Mouse (Mus musculus) adrenal gland, adult (tissue): ENCODE data around the gene Nuak1.

Experiments used
- DNase-seq, 2 experiments: peaks; one replicate each; pipeline ENCODE4 v3.0.0; 2022 to 2023; ENCODE audit warnings: low spot score in 1 of 2; ENCODE audit not compliant: inconsistent age in 2 of 2

Gene Nuak1

DNA sequence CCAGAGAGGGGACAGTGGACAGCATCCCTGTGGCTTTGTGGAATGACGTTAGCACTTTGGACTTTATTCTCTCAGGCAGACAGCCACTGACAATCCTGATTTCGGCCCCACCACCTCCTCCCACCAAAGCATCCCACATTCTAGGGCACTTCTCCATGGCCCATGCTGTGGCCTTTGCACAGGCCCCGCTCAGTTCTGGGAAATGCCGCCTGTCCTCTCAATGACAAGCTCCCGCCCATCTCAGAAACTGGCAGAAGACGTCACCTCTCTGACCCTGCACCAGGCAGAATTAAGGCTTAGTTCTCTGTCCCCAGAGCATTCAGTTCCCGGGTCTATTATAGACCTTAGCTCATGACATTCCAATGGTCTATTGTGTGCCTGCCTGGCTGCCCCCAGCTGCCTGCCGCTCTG, 7.0 kb upstream of the Nuak1 start:
- DNase-seq: no peak

- no peak for DNase-seq
These were observed 6.3 kb upstream of the Nuak1 start for GRCm38 (mm10) chr10:84446661-84447060.

DNA sequence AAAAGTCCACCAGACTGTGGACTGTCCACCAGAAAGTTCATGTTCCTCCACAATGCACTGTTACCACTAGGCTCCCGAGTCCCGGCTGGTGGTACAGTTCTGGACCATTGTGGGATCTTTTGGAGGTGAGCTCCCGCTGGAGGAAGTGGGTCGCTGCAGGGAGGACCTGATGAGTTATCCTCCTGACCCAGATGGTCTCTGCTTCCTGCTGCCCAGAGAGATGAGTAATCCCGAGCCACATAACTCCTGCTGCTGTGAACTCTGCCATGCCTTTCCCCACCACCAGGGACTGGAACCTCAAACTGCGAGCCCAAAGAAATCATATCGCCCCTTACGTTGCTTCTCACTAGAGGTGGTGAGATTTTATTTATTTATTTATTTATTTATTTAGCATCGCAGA, 4.0 kb upstream of the Nuak1 start:
- DNase-seq: peak in 1 of 2 experiments; percentile 34

DNA sequence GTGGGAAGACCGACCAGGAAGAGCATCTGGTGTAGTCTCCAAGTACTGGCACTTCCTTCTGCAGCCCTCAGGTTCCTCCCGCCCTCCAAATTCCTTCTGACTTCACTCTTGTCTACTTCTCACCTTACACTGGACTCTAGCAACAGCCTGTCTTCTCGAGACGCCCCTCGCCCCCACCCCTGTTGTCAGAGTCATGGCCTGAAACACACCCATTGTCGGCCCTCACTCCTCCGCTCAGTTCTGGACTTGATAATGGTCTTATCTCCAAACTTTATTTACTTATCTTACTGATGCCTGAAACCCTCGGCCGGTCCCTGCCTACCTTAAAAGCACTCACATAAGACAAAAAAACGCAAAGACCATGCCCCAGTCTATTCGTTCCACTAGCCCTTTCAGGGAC, 1.4 kb upstream of the Nuak1 start:
- DNase-seq: no peak

DNA sequence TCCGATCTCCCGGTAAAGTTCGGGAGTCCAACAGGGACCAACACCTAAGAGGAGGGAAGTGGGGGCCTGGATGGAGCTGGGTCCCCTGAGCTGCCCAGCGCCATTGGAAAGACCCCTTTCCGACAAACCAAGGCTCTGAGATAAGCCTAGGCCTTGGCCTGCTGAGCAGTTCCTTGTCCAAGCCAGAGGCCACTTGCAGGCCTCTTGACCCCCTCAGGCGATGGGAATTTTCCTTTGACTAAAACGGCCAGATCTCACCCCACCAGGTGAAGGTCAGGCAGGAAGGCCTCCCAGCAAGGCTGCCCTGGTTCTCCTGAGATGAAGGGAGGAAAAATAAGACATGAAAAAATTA, 1.0 kb upstream of the Nuak1 start:
- no peak for DNase-seq

- no peak for DNase-seq
These were observed 236 bp downstream of the Nuak1 start for GRCm38 (mm10) chr10:84440181-84440540.

DNA sequence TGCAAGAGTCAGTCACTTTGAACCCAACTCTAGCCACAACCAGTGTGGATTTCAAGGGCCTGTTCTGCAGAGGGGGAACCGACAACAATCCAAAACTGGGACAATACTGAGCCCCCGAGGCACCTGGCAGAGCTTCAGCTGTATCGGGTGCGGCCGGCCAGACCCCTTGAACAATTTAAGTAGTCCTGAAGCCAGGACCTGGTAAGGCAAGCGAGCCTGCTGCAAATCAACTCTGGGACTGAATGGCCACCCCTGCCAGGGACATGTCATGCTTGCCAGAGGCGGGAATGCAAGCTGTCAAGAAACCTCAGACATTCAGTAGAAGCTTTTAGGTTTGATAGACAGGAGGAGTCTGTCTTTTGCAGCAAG, 1.2 kb downstream of the Nuak1 start:
- peak in 1 of 2 experiments; percentile 62 for DNase-seq

DNA sequence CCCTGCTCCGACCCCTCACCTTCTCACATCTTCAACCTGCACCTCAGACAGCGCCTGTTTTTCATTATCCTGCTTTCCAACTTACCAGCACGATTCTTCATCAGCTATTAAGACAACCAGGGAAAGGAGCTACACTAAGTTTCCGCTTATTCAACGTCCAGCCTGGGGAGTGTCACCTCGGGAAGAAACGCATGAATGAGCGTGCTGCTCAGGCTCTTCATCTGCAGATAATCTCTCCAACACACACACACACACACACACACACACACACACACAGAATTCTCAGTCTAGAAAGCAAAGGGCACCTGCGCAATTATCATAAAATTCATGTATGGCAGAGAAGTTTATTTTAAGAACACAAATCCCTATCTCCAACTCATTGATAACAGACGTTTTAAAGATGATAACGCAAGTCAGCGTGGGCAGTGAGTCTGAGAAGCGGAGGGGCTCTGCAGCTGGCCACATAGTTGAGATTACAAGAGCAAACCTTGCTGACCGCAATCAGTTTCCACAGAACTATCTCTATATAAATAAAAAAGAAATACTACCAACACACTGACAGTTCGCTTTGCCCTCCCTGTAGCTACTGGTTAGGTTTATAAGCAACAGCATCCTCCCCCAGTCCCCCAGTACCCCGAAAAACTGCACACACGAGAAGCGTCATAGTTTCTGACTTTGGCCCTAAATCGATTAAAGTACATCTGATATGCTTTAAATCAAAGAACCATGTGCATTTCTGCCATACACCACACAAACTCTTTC, 1.8 kb downstream of the Nuak1 start:
- peak in 1 of 2 experiments; percentile 26 for DNase-seq

GRCm38 (mm10) chr10:84438049-84438422, 2.4 kb downstream of the Nuak1 start:
- peak; percentile 93 to 98 for DNase-seq

GRCm38 (mm10) chr10:84437166-84438048, 3.0 kb downstream of the Nuak1 start:
- peak in 1 of 2 experiments; percentile 29 for DNase-seq

- no peak for DNase-seq
These were observed 4.5 kb downstream of the Nuak1 start for GRCm38 (mm10) chr10:84435930-84436329.

DNA sequence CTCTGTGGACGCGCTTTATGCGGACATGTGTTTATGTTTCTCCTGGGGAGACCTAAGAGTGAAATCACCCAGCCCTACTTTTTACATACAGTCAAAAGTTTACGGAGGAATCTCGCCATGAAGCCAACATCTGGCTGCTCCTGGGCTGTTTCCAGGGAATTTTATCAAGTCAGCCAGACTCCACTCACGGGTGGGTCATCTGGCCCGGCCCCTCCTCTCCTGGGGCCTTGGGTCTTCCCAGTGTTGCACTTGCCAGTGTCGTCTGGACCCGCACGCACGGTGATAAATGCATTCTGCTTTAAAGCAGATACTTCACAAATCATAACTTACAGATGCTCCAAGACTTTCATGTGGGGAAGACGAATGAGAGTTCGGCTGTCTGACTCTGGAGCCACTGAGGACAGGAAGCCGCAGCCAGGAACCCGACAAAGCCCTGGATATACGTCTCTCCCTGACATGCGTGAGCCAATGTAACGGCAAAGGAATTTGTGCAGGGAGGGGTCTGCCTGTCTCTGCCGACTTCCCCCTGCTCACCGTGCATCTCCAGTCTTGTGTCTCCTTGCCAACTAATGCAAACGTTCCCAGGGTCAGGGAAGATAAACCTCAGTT, 7.1 kb downstream of the Nuak1 start:
- peak in 1 of 2 experiments; percentile 26 for DNase-seq

DNA sequence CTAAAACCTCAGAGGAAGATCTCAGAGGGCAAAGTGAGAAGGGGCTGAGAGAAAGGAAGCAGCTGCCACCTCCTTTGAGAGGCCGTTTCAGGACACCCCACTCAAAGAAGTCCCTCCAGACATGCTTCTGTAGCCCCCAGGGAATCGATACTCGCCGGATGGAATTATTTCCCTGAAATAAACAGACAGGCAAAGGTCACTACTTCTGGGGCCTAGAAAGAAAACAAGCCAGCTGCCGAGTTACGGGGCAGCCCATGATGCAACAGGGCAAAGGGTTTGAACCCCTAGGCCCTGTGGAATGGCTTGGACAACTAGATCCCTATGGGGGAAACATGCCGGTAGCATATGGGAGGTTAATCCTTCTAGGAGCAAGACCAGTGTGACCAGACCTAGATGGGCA, 16.0 kb downstream of the Nuak1 start:
- no peak for DNase-seq

DNA sequence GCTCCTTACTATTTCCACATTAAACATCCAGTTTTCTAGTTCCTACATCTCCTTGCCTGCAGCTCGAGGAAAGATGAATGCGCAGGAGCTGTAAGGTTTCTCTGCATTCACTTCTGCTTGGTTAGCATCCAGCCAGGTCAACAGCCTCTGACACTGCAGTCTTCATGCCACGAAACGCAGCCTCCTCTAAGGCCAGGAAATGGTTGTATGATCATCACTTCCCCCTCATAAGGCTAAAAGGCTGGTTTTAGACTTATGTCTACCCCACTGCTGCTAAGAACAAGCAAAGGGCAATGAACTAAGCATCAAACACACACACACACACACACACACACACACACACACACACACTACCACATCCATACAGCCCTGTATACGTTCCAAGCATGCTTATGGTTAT, 16.5 kb downstream of the Nuak1 start:
- DNase-seq: no peak

DNA sequence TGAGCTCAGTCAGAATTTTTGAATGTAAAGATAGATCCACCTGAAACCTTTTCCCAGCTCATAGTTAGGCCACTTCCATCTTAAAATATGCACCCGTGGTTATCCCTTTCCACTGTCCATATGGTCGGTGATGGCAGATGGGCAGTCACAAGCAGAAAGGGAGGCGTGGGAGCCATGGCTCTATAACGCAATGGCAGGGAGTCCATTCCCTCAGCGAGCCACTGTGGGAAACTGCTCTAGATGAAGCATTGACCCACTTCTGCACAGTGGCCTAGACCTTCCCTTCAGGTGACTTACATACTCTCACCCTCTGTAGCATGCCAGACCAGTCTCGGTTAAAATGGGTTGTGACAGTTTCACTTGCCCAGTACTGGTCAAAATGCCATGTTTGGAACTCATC, 19.8 kb downstream of the Nuak1 start:
- no peak for DNase-seq

- DNase-seq: peak in 1 of 2 experiments; percentile 49
These were observed 22.0 kb downstream of the Nuak1 start for GRCm38 (mm10) chr10:84418421-84418820.

DNA sequence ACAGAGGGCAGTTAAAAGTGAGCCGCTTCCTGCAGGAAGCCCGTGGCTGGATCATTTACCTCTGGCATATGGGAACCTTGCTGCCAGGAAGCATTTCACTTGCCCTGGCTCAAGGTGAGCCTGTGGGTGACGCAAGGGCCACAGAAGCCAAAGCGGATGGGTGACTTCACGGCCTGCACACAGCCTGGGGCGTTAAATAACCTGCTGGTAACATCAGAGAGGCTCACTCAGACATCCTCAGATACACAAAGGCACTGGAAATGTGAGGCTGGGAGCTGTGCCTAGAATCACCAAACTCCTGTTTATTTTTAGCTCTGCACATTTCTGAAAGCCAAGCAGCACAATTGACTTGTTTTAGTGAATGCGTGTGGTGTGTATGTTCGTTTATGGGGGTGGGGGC, 23.6 kb downstream of the Nuak1 start:
- DNase-seq: no peak

GRCm38 (mm10) chr10:84414981-84415700, 25.3 kb downstream of the Nuak1 start:
- no peak for DNase-seq

DNA sequence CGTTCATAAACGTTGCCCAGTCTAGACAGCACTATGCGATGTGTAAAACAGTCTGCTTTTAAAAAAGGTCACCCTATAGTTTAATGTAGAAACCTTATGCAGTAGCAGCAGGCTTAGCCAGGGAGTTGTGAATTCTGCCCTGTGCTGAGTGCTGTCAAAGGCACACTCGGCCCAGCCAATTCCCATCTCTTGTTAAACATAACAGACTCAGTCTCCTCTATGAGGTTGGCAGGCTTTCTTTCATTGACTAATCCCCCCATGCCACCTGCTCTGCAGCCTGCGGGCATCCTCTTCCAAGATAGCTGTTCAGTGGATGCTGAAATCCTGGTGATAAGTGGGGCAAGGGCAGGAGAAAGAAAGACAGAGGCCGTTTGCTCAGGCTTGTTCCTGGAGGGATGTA, 27.1 kb downstream of the Nuak1 start:
- no peak for DNase-seq

- peak; percentile 80 to 94 for DNase-seq
These were observed 28.0 kb downstream of the Nuak1 start for GRCm38 (mm10) chr10:84412326-84412962.
